Mouse (Mus musculus): ENCODE data around the gene Gmip. TPM values are rescaled to one million over a fixed set of nuclear protein-coding genes. Genes with fewer than 3 reads are reported as not detected.
A peak's percentile ranks its signal among the peaks of the same experiment; 100 is the strongest.

Gmip gene
- polyA plus RNA-seq, 1 experiment from 2014 or later: 6.0 TPM

GRCm38 (mm10) chr8:69799261-69799660 lies 9.2 kb upstream of the Gmip start:
- Histone ChIP-seq H3K36me3 (ENCODE audit: control insufficient read depth, insufficient read depth, low read length) (peaks cover 69% of the 10 kb centered on the region), H3K27ac (replicated peaks) (no peak overlapping the region), H3K4me3 (ENCODE audit: low read depth, low read length) (no peak overlapping the region), H3K4me1 (replicated peaks; ENCODE audit: control insufficient read depth, insufficient read depth) (no peaks in the 10 kb centered on the region), H3K27me3 (ENCODE audit: control insufficient read depth, insufficient read depth, low read length) (no peaks in the 10 kb centered on the region), H3K4me2 (replicated peaks; ENCODE audit: low read depth) (no peak overlapping the region), H3K9me3 (ENCODE audit: control insufficient read depth, low read length) (no peaks in the 10 kb centered on the region), H3K9ac (ENCODE audit: low read length) (no peak overlapping the region)
- no peak for TF ChIP-seq EP300 (optimal IDR thresholded peaks at IDR 0.05)
- no peak for TF ChIP-seq CTCF (IDR thresholded peaks at IDR 0.05; ENCODE audit: low read depth)
- ATAC-seq (ENCODE audit: low FRiP score, low TSS enrichment): no peak
- WGBS: 89% methylated on average over 8 of the region's 8 CpGs
- DNase-seq (ENCODE audit: low spot score): no peak

- H3K9ac ChIP-seq (ENCODE audit: low read length): no peak overlapping the region
- no peaks in the 10 kb centered on the region for H3K27me3 ChIP-seq (ENCODE audit: control insufficient read depth, insufficient read depth, low read length)
- WGBS: 80% methylated on average over 5 of the region's 5 CpGs
- H3K9me3 ChIP-seq (ENCODE audit: control insufficient read depth, low read length): no peaks in the 10 kb centered on the region
- H3K27ac ChIP-seq (replicated peaks): no peak overlapping the region
- ATAC-seq (ENCODE audit: low FRiP score, low TSS enrichment) (no peak), DNase-seq (ENCODE audit: low spot score) (no peak)
- H3K4me1 ChIP-seq (replicated peaks; ENCODE audit: control insufficient read depth, insufficient read depth): no peaks in the 10 kb centered on the region
- peaks cover 67% of the 10 kb centered on the region for H3K36me3 ChIP-seq (ENCODE audit: control insufficient read depth, insufficient read depth, low read length)
- H3K4me3 ChIP-seq (ENCODE audit: low read depth, low read length): no peak overlapping the region
- TF ChIP-seq CTCF (IDR thresholded peaks at IDR 0.05; ENCODE audit: low read depth) (0 out of 2 replicates have a peak, but pooled peaks have one; percentile 17), EP300 (optimal IDR thresholded peaks at IDR 0.05) (no peak)
- no peak overlapping the region for H3K4me2 ChIP-seq (replicated peaks; ENCODE audit: low read depth)
These were observed 8.5 kb upstream of the Gmip start for GRCm38 (mm10) chr8:69799946-69800345.

GRCm38 (mm10) chr8:69801796-69802195 lies 6.7 kb upstream of the Gmip start:
- Histone ChIP-seq H3K9ac (ENCODE audit: low read length) (no peak overlapping the region), H3K36me3 (ENCODE audit: control insufficient read depth, insufficient read depth, low read length) (peaks cover 72% of the 10 kb centered on the region), H3K4me2 (replicated peaks; ENCODE audit: low read depth) (no peak overlapping the region), H3K27me3 (ENCODE audit: control insufficient read depth, insufficient read depth, low read length) (no peaks in the 10 kb centered on the region), H3K4me3 (ENCODE audit: low read depth, low read length) (no peak overlapping the region), H3K27ac (replicated peaks) (no peak overlapping the region), H3K4me1 (replicated peaks; ENCODE audit: control insufficient read depth, insufficient read depth) (no peaks in the 10 kb centered on the region), H3K9me3 (ENCODE audit: control insufficient read depth, low read length) (no peaks in the 10 kb centered on the region)
- no peak for DNase-seq (ENCODE audit: low spot score)
- ATAC-seq (ENCODE audit: low FRiP score, low TSS enrichment): no peak
- WGBS: 97% methylated on average over 4 of the region's 4 CpGs
- no peak for TF ChIP-seq EP300 (optimal IDR thresholded peaks at IDR 0.05)
- no peak for TF ChIP-seq CTCF (IDR thresholded peaks at IDR 0.05; ENCODE audit: low read depth)

- no peaks in the 10 kb centered on the region for H3K27me3 ChIP-seq (ENCODE audit: control insufficient read depth, insufficient read depth, low read length)
- H3K9ac ChIP-seq (ENCODE audit: low read length): no peak overlapping the region
- H3K4me3 ChIP-seq (ENCODE audit: low read depth, low read length): no peak overlapping the region
- no peaks in the 10 kb centered on the region for H3K4me1 ChIP-seq (replicated peaks; ENCODE audit: control insufficient read depth, insufficient read depth)
- DNase-seq (ENCODE audit: low spot score) (no peak), ATAC-seq (ENCODE audit: low FRiP score, low TSS enrichment) (no peak)
- no peaks in the 10 kb centered on the region for H3K9me3 ChIP-seq (ENCODE audit: control insufficient read depth, low read length)
- no peak overlapping the region for H3K27ac ChIP-seq (replicated peaks)
- no peak overlapping the region for H3K4me2 ChIP-seq (replicated peaks; ENCODE audit: low read depth)
- TF ChIP-seq EP300 (optimal IDR thresholded peaks at IDR 0.05) (no peak), CTCF (IDR thresholded peaks at IDR 0.05; ENCODE audit: low read depth) (no peak)
- H3K36me3 ChIP-seq (ENCODE audit: control insufficient read depth, insufficient read depth, low read length): peaks cover 71% of the 10 kb centered on the region
These were observed 6.3 kb upstream of the Gmip start for GRCm38 (mm10) chr8:69802216-69802615.

- Histone ChIP-seq H3K4me2 (replicated peaks; ENCODE audit: low read depth) (no peak overlapping the region), H3K4me1 (replicated peaks; ENCODE audit: control insufficient read depth, insufficient read depth) (no peaks in the 10 kb centered on the region), H3K36me3 (ENCODE audit: control insufficient read depth, insufficient read depth, low read length) (peaks cover 67% of the 10 kb centered on the region), H3K9ac (ENCODE audit: low read length) (no peak overlapping the region), H3K4me3 (ENCODE audit: low read depth, low read length) (no peak overlapping the region), H3K9me3 (ENCODE audit: control insufficient read depth, low read length) (no peaks in the 10 kb centered on the region), H3K27ac (replicated peaks) (no peak overlapping the region), H3K27me3 (ENCODE audit: control insufficient read depth, insufficient read depth, low read length) (no peaks in the 10 kb centered on the region)
- DNase-seq (ENCODE audit: low spot score) (no peak), ATAC-seq (ENCODE audit: low FRiP score, low TSS enrichment) (no peak)
- 93% methylated on average over 7 of the region's 7 CpGs for WGBS
- no peak for TF ChIP-seq CTCF (IDR thresholded peaks at IDR 0.05; ENCODE audit: low read depth)
- TF ChIP-seq EP300 (optimal IDR thresholded peaks at IDR 0.05): no peak
These were observed 5.1 kb upstream of the Gmip start for GRCm38 (mm10) chr8:69803366-69803765.

- Histone ChIP-seq H3K4me2 (replicated peaks; ENCODE audit: low read depth) (no peak overlapping the region), H3K27me3 (ENCODE audit: control insufficient read depth, insufficient read depth, low read length) (no peaks in the 10 kb centered on the region), H3K4me3 (ENCODE audit: low read depth, low read length) (no peak overlapping the region), H3K9me3 (ENCODE audit: control insufficient read depth, low read length) (no peaks in the 10 kb centered on the region), H3K36me3 (ENCODE audit: control insufficient read depth, insufficient read depth, low read length) (peaks cover 60% of the 10 kb centered on the region), H3K9ac (ENCODE audit: low read length) (no peak overlapping the region), H3K4me1 (replicated peaks; ENCODE audit: control insufficient read depth, insufficient read depth) (no peaks in the 10 kb centered on the region), H3K27ac (replicated peaks) (no peak overlapping the region)
- 91% methylated on average over 6 of the region's 6 CpGs for WGBS
- no peak for TF ChIP-seq CTCF (IDR thresholded peaks at IDR 0.05; ENCODE audit: low read depth)
- no peak for TF ChIP-seq EP300 (optimal IDR thresholded peaks at IDR 0.05)
- no peak for ATAC-seq (ENCODE audit: low FRiP score, low TSS enrichment)
- no peak for DNase-seq (ENCODE audit: low spot score)
These were observed 3.9 kb upstream of the Gmip start for GRCm38 (mm10) chr8:69804537-69804936.
